Mouse (Mus musculus): ENCODE measurements at regions not wholly inside any gene's neighbourhood (a gene's known extent, or its start where the extent isn't known, plus 50 kb on each side); places are given as distances from the start of the nearest gene placed in this dataset.
A peak's percentile ranks its signal among the peaks of the same experiment; 100 is the strongest.

- WGBS: 70% methylated on average over 5 of the region's 5 CpGs
- Histone ChIP-seq H3K4me3 (replicated peaks) (no peak overlapping the region), H3K4me1 (replicated peaks) (no peaks in the 10 kb centered on the region), H3K9me3 (no peaks in the 10 kb centered on the region), H3K36me3 (no peaks in the 10 kb centered on the region), H3K9ac (no peak overlapping the region), H3K27ac (no peak overlapping the region), H3K27me3 (replicated peaks) (no peaks in the 10 kb centered on the region), H3K4me2 (replicated peaks) (no peak overlapping the region)
- ATAC-seq: no peak
These were observed 116.2 kb downstream of the Cxcl12 start for GRCm38 (mm10) chr6:117284376-117285106.

GRCm38 (mm10) chr6:117287396-117287795 lies 119.1 kb downstream of the Cxcl12 start:
- no peak for ATAC-seq
- H3K9ac ChIP-seq: no peak overlapping the region
- 69% methylated on average over 5 of the region's 5 CpGs for WGBS

DNA sequence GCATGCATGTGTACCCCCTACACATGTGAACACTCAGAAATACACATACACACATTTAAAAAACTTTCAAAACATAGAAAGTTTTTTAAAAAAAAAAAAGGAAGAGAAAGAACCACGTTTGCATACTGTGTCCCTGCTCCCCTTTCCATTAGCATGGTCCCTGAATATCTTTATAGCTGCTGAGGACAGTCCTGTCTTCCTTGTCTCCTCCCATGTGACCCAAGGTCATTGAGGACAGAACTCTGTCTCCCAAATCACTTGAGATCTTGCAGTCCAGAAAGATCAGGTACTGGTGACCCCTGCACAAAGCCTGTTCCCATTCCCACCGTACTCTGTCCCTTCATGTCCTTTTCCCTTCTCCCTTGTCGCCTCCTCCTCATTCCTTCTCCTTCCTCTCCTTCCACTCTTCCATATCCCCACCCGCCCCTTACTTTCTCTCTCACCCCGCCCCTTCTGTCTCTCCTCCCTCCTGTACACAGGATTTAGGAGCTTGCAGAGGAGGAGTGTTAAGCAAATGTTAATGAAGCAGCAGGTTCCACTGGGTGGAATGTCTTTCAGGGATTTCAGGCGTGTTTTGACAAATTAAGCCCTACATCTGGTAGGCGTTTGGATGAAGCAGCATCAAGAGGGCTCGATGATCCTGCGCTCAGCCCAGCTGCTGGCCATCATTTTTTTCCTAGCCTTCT lies 125.6 kb downstream of the Cxcl12 start:
- 45% methylated on average over 9 of the region's 9 CpGs for WGBS
- ATAC-seq: no peak

More at GRCm38 (mm10) chr6:117287396-117287795, 119.1 kb downstream of the Cxcl12 start:
- Histone ChIP-seq H3K9me3 (no peaks in the 10 kb centered on the region), H3K27me3 (replicated peaks) (no peaks in the 10 kb centered on the region), H3K27ac (no peak overlapping the region), H3K4me3 (replicated peaks) (no peak overlapping the region), H3K4me2 (replicated peaks) (no peak overlapping the region), H3K36me3 (no peaks in the 10 kb centered on the region), H3K4me1 (replicated peaks) (no peaks in the 10 kb centered on the region)

DNA sequence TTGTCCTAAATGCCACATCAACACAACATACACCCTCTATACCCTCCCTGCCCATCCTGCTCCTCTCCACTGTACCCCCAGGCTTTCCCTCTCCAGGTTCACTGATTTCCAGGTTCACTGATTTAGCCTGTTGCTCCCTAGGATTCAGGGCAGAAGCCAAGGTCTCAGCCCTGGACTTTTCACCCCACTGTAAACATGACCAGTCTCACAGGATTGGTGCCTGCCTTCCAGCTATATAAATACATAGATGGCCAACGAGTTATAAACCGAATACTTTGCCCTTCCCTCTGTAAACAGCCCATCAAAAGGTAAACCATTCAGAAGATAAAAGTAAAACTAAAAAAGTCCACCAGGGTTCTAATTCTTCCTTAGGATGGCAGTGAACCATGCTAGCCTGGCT lies 129.6 kb downstream of the Cxcl12 start:
- Histone ChIP-seq H3K27ac (no peak overlapping the region), H3K9ac (no peak overlapping the region), H3K9me3 (no peaks in the 10 kb centered on the region), H3K4me1 (replicated peaks) (peaks cover 5% of the 10 kb centered on the region; the same call in 1 of the 2 replicates), H3K36me3 (no peaks in the 10 kb centered on the region), H3K4me2 (replicated peaks) (no peak overlapping the region), H3K27me3 (replicated peaks) (no peaks in the 10 kb centered on the region), H3K4me3 (replicated peaks) (no peak overlapping the region)
- WGBS: 47% methylated on average over 2 of the region's 2 CpGs
- ATAC-seq: peak; percentile 77

More for the DNA sequence above, 125.6 kb downstream of the Cxcl12 start:
- no peaks in the 10 kb centered on the region for H3K9me3 ChIP-seq
- H3K4me1 ChIP-seq (replicated peaks): no peaks in the 10 kb centered on the region
- no peak overlapping the region for H3K4me3 ChIP-seq (replicated peaks)
- H3K4me2 ChIP-seq (replicated peaks): no peak overlapping the region
- no peak overlapping the region for H3K27ac ChIP-seq
- H3K27me3 ChIP-seq (replicated peaks): no peaks in the 10 kb centered on the region
- H3K36me3 ChIP-seq: no peaks in the 10 kb centered on the region
- no peak overlapping the region for H3K9ac ChIP-seq

GRCm38 (mm10) chr6:117299503-117300288 lies 131.4 kb downstream of the Cxcl12 start:
- H3K27ac ChIP-seq: no peak overlapping the region
- H3K36me3 ChIP-seq: no peaks in the 10 kb centered on the region
- 51% methylated on average over 7 of the region's 7 CpGs for WGBS
- 0 out of 2 replicates have a peak, but pooled peaks have one; percentile 8 for ATAC-seq
- H3K9me3 ChIP-seq: no peaks in the 10 kb centered on the region
- no peaks in the 10 kb centered on the region for H3K27me3 ChIP-seq (replicated peaks)
- no peak overlapping the region for H3K9ac ChIP-seq
- H3K4me3 ChIP-seq (replicated peaks): no peak overlapping the region
- peaks cover 5% of the 10 kb centered on the region; the same call in 1 of the 2 replicates for H3K4me1 ChIP-seq (replicated peaks)
- no peak overlapping the region for H3K4me2 ChIP-seq (replicated peaks)

DNA sequence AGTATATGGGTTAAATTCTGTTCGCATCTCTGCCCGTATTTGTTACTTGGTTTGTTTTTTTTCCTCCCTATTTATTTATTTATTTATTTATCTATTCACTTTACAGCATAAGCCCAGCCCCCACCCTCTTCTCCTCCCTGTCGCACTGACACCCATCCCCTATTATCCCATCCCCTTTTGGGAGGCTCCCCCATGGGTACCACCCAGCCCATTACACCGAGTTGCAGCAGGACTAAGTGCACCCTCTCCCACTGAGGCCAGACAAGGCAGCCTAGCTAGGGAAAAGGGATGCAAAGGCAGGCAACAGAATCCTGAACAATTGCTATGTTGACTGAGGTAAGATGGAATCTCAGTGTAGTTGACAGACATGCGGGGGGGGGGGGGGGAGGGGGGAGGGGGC lies 135.0 kb downstream of the Cxcl12 start:
- 54% methylated on average over 5 of the region's 5 CpGs for WGBS
- H3K27me3 ChIP-seq (replicated peaks): no peaks in the 10 kb centered on the region
- peaks cover 5% of the 10 kb centered on the region; the same call in 1 of the 2 replicates for H3K4me1 ChIP-seq (replicated peaks)
- no peak overlapping the region for H3K4me3 ChIP-seq (replicated peaks)
- H3K4me2 ChIP-seq (replicated peaks): no peak overlapping the region
- H3K9me3 ChIP-seq: no peaks in the 10 kb centered on the region
- no peak overlapping the region for H3K9ac ChIP-seq
- no peak for ATAC-seq
- no peak overlapping the region for H3K27ac ChIP-seq
- no peaks in the 10 kb centered on the region for H3K36me3 ChIP-seq

- 87% methylated on average over 4 of the region's 4 CpGs for WGBS
- H3K9me3 ChIP-seq: no peaks in the 10 kb centered on the region
These were observed 137.5 kb downstream of the Cxcl12 start for GRCm38 (mm10) chr6:117305736-117306250.

DNA sequence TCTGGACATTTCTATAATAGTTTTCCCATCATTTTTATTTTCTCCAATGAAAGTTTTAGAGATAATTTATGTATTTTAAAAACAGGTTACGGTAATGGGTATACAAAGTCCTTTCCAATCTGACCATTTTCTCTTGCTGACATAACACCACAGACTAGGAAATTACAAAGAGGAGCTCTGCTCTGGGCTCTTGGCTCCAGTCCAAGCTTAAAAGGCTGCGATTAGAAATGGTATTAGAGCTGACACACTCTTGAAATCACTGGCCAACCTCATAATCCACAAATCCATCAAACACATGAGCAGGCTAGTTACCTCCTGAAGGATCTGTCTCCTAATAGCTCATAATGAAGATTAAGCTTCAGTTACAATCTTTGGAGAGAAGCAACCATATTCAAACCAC lies 140.3 kb downstream of the Cxcl12 start:
- Histone ChIP-seq H3K27ac (no peak overlapping the region), H3K4me2 (replicated peaks) (no peak overlapping the region), H3K9ac (no peak overlapping the region), H3K4me1 (replicated peaks) (no peaks in the 10 kb centered on the region), H3K36me3 (no peaks in the 10 kb centered on the region), H3K27me3 (replicated peaks) (no peaks in the 10 kb centered on the region), H3K9me3 (no peaks in the 10 kb centered on the region), H3K4me3 (replicated peaks) (no peak overlapping the region)
- no peak for ATAC-seq
- 59% methylated on average over 2 of the region's 2 CpGs for WGBS

More at GRCm38 (mm10) chr6:117305736-117306250, 137.5 kb downstream of the Cxcl12 start:
- Histone ChIP-seq H3K36me3 (no peaks in the 10 kb centered on the region), H3K27me3 (replicated peaks) (no peaks in the 10 kb centered on the region), H3K4me3 (replicated peaks) (no peak overlapping the region), H3K9ac (no peak overlapping the region), H3K27ac (no peak overlapping the region), H3K4me1 (replicated peaks) (no peaks in the 10 kb centered on the region), H3K4me2 (replicated peaks) (no peak overlapping the region)
- ATAC-seq: no peak

DNA sequence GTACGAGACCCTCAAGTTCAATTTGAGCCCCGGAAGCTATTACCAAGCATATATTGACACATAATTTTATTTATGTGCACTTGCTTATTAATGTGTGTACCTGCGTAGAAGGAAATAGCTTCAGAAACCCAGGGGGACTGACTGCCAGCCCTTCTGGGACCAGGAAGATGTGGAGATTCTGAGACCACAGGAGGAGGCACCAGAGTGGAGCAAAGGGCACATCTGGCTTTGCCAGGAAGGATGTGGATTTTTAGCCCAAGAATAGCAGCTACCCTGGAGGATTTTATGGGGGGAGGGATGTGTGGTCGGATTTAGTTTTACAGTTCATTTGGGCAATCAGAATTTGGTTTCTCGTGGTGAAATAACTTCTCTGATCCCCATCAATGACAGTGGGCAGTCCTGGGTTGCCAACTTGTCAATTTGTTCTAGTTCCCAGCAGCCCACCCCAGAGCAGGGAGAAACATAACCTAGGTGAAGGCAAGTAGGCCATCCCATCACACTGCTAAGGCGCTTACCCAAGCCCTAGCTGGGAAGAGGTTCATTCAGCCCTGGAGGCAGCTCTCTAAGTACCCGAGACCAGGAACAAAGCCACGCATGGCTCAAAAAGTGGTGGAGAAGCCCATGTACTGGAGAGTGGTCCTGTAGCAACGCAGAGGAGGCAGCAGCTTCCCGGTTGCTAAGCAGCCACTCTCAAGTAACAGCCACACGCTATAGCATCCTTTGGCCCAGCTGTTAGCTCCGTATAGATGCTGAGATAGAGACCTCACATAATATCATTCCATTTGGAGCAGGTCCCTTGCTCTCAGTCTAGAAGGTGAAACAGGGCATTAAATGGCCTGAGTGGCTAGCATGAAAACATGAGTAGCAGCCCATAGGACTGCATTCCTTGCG lies 144.8 kb downstream of the Cxcl12 start:
- no peak overlapping the region for H3K4me3 ChIP-seq (replicated peaks)
- H3K9me3 ChIP-seq: no peaks in the 10 kb centered on the region
- no peak overlapping the region for H3K27ac ChIP-seq
- H3K9ac ChIP-seq: no peak overlapping the region
- WGBS: 76% methylated on average over 13 of the region's 13 CpGs
- H3K4me2 ChIP-seq (replicated peaks): no peak overlapping the region
- H3K4me1 ChIP-seq (replicated peaks): no peaks in the 10 kb centered on the region
- no peaks in the 10 kb centered on the region for H3K36me3 ChIP-seq
- no peak for ATAC-seq
- H3K27me3 ChIP-seq (replicated peaks): no peaks in the 10 kb centered on the region

DNA sequence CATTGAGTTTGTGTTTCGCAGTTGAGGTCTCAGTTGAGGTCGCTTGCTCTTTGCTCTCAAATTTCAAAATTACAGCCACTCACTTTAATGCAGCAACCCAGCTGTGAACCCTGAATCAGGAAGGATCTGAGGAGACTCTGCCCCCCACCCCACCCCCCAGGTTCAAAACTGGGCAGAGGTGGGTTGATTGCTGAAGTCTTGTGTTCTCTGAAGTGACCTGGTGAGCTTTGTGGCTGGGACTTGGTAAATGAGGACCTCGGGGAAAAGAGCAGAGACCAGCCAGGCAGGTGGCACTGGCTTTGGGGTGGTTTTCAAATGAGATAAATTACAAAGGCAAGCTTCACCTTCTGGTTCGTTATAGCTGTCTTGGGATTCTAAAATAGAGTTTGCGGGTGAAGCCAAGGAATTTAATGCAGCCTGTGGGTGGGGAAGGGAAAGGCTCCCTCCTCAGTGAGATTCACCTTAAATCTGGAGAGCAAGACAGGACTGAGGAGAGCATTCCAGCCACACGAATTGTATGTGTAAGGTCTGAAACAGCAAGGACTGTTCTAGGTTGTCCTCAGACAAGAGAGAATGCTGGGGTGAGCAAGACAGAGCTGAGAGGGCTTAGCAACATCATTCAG lies 145.7 kb downstream of the Cxcl12 start:
- Histone ChIP-seq H3K27me3 (replicated peaks) (no peaks in the 10 kb centered on the region), H3K4me1 (replicated peaks) (no peaks in the 10 kb centered on the region), H3K4me2 (replicated peaks) (no peak overlapping the region), H3K9ac (no peak overlapping the region), H3K27ac (no peak overlapping the region), H3K4me3 (replicated peaks) (no peak overlapping the region), H3K9me3 (no peaks in the 10 kb centered on the region), H3K36me3 (no peaks in the 10 kb centered on the region)
- ATAC-seq: no peak
- 58% methylated on average over 6 of the region's 6 CpGs for WGBS

GRCm38 (mm10) chr6:117323301-117323700 lies 155.0 kb downstream of the Cxcl12 start:
- Histone ChIP-seq H3K27ac (no peak overlapping the region), H3K9ac (no peak overlapping the region), H3K4me2 (replicated peaks) (no peak overlapping the region), H3K9me3 (no peaks in the 10 kb centered on the region), H3K4me3 (replicated peaks) (no peak overlapping the region), H3K36me3 (no peaks in the 10 kb centered on the region), H3K4me1 (replicated peaks) (no peaks in the 10 kb centered on the region), H3K27me3 (replicated peaks) (no peaks in the 10 kb centered on the region)
- ATAC-seq: no peak
